Mouse (Mus musculus) myocyte (in vitro differentiated cells): ENCODE data around the gene Agpat4. TPM values are rescaled to one million over a fixed set of nuclear protein-coding genes. Genes with fewer than 3 reads are reported as not detected.

Source experiments
- H3K27me3 ChIP-seq: one replicate; pipeline ENCODE4 v1.6.1; 2011; ENCODE audit not compliant: control insufficient read depth, insufficient read depth, insufficient read length
- H3K36me3 ChIP-seq: one replicate; pipeline ENCODE4 v1.6.1; 2011; ENCODE audit not compliant: control insufficient read depth, insufficient read depth
- H3K4me2 ChIP-seq: one replicate; pipeline ENCODE4 v1.6.1; 2011; ENCODE audit warnings: low read depth, control low read depth
- H3K4me3 ChIP-seq: one replicate; pipeline ENCODE4 v1.5.1; 2011; ENCODE audit warnings: mild to moderate bottlenecking, control low read depth, moderate library complexity
- H3K79me2 ChIP-seq: one replicate; pipeline ENCODE4 v1.6.1; 2011; ENCODE audit not compliant: control insufficient read depth, insufficient read depth
- H3ac ChIP-seq: one replicate; pipeline ENCODE4 v1.6.1; 2011; ENCODE audit not compliant: control insufficient read depth, insufficient read length
- CEBPB ChIP-seq: IDR thresholded peaks from 2 replicates; pipeline ENCODE4 v1.6.1; 2011; ENCODE audit warnings: mild to moderate bottlenecking, moderate library complexity; ENCODE audit not compliant: poor library complexity, insufficient read depth, severe bottlenecking
- E2F4 ChIP-seq: IDR thresholded peaks from one replicate; pipeline ENCODE4 v1.6.1; 2011; ENCODE audit warnings: mild to moderate bottlenecking, control low read depth, moderate library complexity; ENCODE audit not compliant: insufficient read depth
- MAX ChIP-seq: IDR thresholded peaks from one replicate; pipeline ENCODE4 v1.6.1; 2011; ENCODE audit warnings: low read depth, mild to moderate bottlenecking, control low read depth
- MYOD1 ChIP-seq, 3 experiments: IDR thresholded peaks; one replicate each; pipeline ENCODE4 v1.6.1; 2011; ENCODE audit warnings: control low read depth in 2 of 3, low read depth in 2 of 3, mild to moderate bottlenecking in 2 of 3, moderate library complexity in 1 of 3; ENCODE audit not compliant: insufficient read length in 2 of 3, control insufficient read depth in 1 of 3
- MYOG ChIP-seq, 3 experiments: IDR thresholded peaks; one replicate each; pipeline ENCODE4 v1.6.1; 2011; ENCODE audit warnings: control low read depth in 2 of 3, low read depth in 2 of 3, mild to moderate bottlenecking in 2 of 3; ENCODE audit not compliant: insufficient read length in 2 of 3, control insufficient read depth in 1 of 3, insufficient read depth in 1 of 3
- POLR2A ChIP-seq: IDR thresholded peaks from one replicate; pipeline ENCODE4 v1.6.1; 2011; ENCODE audit warnings: low read depth, mild to moderate bottlenecking, control low read depth, moderate library complexity; ENCODE audit not compliant: insufficient read length
- POLR2AphosphoS2 ChIP-seq: IDR thresholded peaks from one replicate; pipeline ENCODE4 v1.6.1; 2011; ENCODE audit warnings: low read depth, control low read depth; ENCODE audit not compliant: insufficient read length
- REST ChIP-seq: IDR thresholded peaks from one replicate; pipeline ENCODE4 v1.6.1; 2011; ENCODE audit warnings: mild to moderate bottlenecking, control low read depth, moderate library complexity; ENCODE audit not compliant: insufficient read depth, insufficient read length
- SRF ChIP-seq: IDR thresholded peaks from one replicate; pipeline ENCODE4 v1.6.1; 2011; ENCODE audit warnings: low read depth; ENCODE audit not compliant: control insufficient read depth, insufficient read length
- TCF12 ChIP-seq: IDR thresholded peaks from one replicate; pipeline ENCODE4 v1.6.1; 2011; ENCODE audit warnings: mild to moderate bottlenecking, control low read depth; ENCODE audit not compliant: poor library complexity, insufficient read depth, severe bottlenecking
- TCF3 ChIP-seq: IDR thresholded peaks from one replicate; pipeline ENCODE4 v1.6.1; 2011; ENCODE audit warnings: low read depth, control low read depth; ENCODE audit not compliant: insufficient read length
- USF1 ChIP-seq: IDR thresholded peaks from one replicate; pipeline ENCODE4 v1.6.1; 2011; ENCODE audit warnings: low read depth, mild to moderate bottlenecking, control low read depth, moderate library complexity
- polyA plus RNA-seq: library from polyadenylated mRNA; unstranded; fragments of >200 nt; fragmentation: generic; extraction: Trizol; gene quantifications from one replicate; pipeline ENCODE4 v1.2.1, GENCODE M21; 2012; ENCODE audit warnings: missing spikeins

The Agpat4 gene
- polyA plus RNA-seq, 1 experiment, result 35.8 TPM

DNA sequence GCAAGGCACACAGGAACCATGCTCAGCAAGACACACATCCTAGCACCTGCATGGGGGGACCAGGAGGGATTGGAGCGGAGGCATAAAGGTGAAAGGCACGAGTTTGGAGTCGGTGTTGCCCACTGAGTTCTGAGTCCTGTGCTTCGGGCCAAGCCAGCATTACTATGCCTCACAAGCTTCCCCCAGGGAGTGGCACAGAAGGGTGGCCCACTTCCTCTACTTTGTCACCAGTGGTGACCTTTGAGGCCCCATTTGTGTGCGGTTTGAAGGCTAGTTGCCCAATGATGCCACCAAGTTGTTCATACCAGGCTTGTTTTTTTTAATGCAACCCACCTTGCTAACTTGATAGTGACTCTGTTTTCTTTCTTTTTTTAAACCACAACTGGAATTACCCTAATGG lies 55.7 kb downstream of the Agpat4 start:
- Histone ChIP-seq H3K4me2 (no peak overlapping the region), H3K36me3 (peaks cover 4% of the 10 kb centered on the region), H3ac (no peak overlapping the region), H3K27me3 (no peaks in the 10 kb centered on the region), H3K79me2 (peaks cover 10% of the 10 kb centered on the region), H3K4me3 (no peak overlapping the region)
- TF ChIP-seq REST (no peak), TCF3 (no peak), SRF (no peak), POLR2AphosphoS2 (no peak), MYOG (IDR thresholded peaks at IDR 0.05; ENCODE audit: control insufficient read depth in 1 of 3, insufficient read depth in 1 of 3, insufficient read length in 2 of 3, low read depth in 2 of 3) (no peak), MYOD1 (IDR thresholded peaks at IDR 0.05; ENCODE audit: control insufficient read depth in 1 of 3, insufficient read length in 2 of 3, low read depth in 2 of 3) (no peak), CEBPB (no peak), TCF12 (no peak), POLR2A (no peak), E2F4 (no peak), USF1 (no peak), MAX (no peak)

GRCm38 (mm10) chr17:12174896-12175295 lies 56.4 kb downstream of the Agpat4 start:
- H3K4me3 ChIP-seq, result no peak overlapping the region
- no peak overlapping the region for H3K4me2 ChIP-seq
- TF ChIP-seq REST (no peak), TCF3 (no peak), MYOG (IDR thresholded peaks at IDR 0.05; ENCODE audit: control insufficient read depth in 1 of 3, insufficient read depth in 1 of 3, insufficient read length in 2 of 3, low read depth in 2 of 3) (no peak)
- H3K27me3 ChIP-seq, result no peaks in the 10 kb centered on the region
- peaks cover 4% of the 10 kb centered on the region for H3K36me3 ChIP-seq
- H3ac ChIP-seq, result no peak overlapping the region
- H3K79me2 ChIP-seq, result peaks cover 10% of the 10 kb centered on the region

- no peak for TF ChIP-seq MAX
- no peak for TF ChIP-seq REST
- TF ChIP-seq USF1, result no peak
- TF ChIP-seq MYOG (IDR thresholded peaks at IDR 0.05; ENCODE audit: control insufficient read depth in 1 of 3, insufficient read depth in 1 of 3, insufficient read length in 2 of 3, low read depth in 2 of 3), result no peak
- no peak for TF ChIP-seq CEBPB
- TF ChIP-seq POLR2AphosphoS2, result no peak
- TF ChIP-seq POLR2A, result no peak
- TF ChIP-seq TCF12, result no peak
- no peak for TF ChIP-seq TCF3
- no peak overlapping the region for H3ac ChIP-seq
- H3K27me3 ChIP-seq, result no peaks in the 10 kb centered on the region
- H3K4me2 ChIP-seq, result no peak overlapping the region
- no peak overlapping the region for H3K4me3 ChIP-seq
- H3K36me3 ChIP-seq, result peaks cover 4% of the 10 kb centered on the region
- peaks cover 10% of the 10 kb centered on the region for H3K79me2 ChIP-seq
These were observed 57.1 kb downstream of the Agpat4 start for GRCm38 (mm10) chr17:12175626-12176025.

GRCm38 (mm10) chr17:12179339-12179738 lies 60.8 kb downstream of the Agpat4 start:
- H3ac ChIP-seq, result no peak overlapping the region
- peaks cover 4% of the 10 kb centered on the region for H3K36me3 ChIP-seq
- no peaks in the 10 kb centered on the region for H3K79me2 ChIP-seq
- no peaks in the 10 kb centered on the region for H3K27me3 ChIP-seq
- no peak overlapping the region for H3K4me3 ChIP-seq
- TF ChIP-seq CEBPB (no peak), SRF (no peak), POLR2AphosphoS2 (no peak), REST (no peak), USF1 (no peak), TCF3 (no peak), POLR2A (no peak), E2F4 (no peak), MAX (no peak), TCF12 (no peak), MYOD1 (IDR thresholded peaks at IDR 0.05; ENCODE audit: control insufficient read depth in 1 of 3, insufficient read length in 2 of 3, low read depth in 2 of 3) (no peak)
- H3K4me2 ChIP-seq, result no peak overlapping the region

- no peaks in the 10 kb centered on the region for H3K79me2 ChIP-seq
- TF ChIP-seq MAX (no peak), SRF (no peak), E2F4 (no peak), MYOG (IDR thresholded peaks at IDR 0.05; ENCODE audit: control insufficient read depth in 1 of 3, insufficient read depth in 1 of 3, insufficient read length in 2 of 3, low read depth in 2 of 3) (no peak), POLR2A (no peak), TCF3 (no peak), CEBPB (no peak), USF1 (no peak)
- peaks cover 4% of the 10 kb centered on the region for H3K36me3 ChIP-seq
- no peak overlapping the region for H3ac ChIP-seq
- H3K4me3 ChIP-seq, result no peak overlapping the region
- H3K27me3 ChIP-seq, result no peaks in the 10 kb centered on the region
- H3K4me2 ChIP-seq, result no peak overlapping the region
These were observed 61.3 kb downstream of the Agpat4 start for GRCm38 (mm10) chr17:12179766-12180165.
